Mouse (Mus musculus): ENCODE measurements around the gene Phb.

The Phb gene

GRCm38 (mm10) chr11:95666529-95667149 is at the start of gene Phb:
Gene Phb, plus strand, starts transcription at chr11:95666957.
- peak; percentile 98 for DNase-seq (ENCODE audit: low spot score)

- no peak for DNase-seq (ENCODE audit: low spot score)
Measured at GRCm38 (mm10) chr11:95617785-95618465, 48.8 kb upstream of the Phb start.

- no peak for DNase-seq (ENCODE audit: low spot score)
Measured at GRCm38 (mm10) chr11:95619081-95619480, 47.7 kb upstream of the Phb start.

- DNase-seq (ENCODE audit: low spot score) = no peak
Measured at GRCm38 (mm10) chr11:95619886-95620444, 46.8 kb upstream of the Phb start.

- no peak for DNase-seq (ENCODE audit: low spot score)
Measured at GRCm38 (mm10) chr11:95621010-95621409, 45.7 kb upstream of the Phb start.

- no peak for DNase-seq (ENCODE audit: low spot score)
Measured at GRCm38 (mm10) chr11:95621541-95622130, 45.1 kb upstream of the Phb start.

GRCm38 (mm10) chr11:95622426-95622825 is 44.3 kb upstream of the Phb start:
- DNase-seq (ENCODE audit: low spot score) = no peak

- no peak for DNase-seq (ENCODE audit: low spot score)
Measured at GRCm38 (mm10) chr11:95630558-95630957, 36.2 kb upstream of the Phb start.

- no peak for DNase-seq (ENCODE audit: low spot score)
Measured at GRCm38 (mm10) chr11:95631301-95631700, 35.5 kb upstream of the Phb start.

- no peak for DNase-seq (ENCODE audit: low spot score)
Measured at GRCm38 (mm10) chr11:95632474-95632873, 34.3 kb upstream of the Phb start.

- DNase-seq (ENCODE audit: low spot score) = no peak
Measured at GRCm38 (mm10) chr11:95633512-95634000, 33.2 kb upstream of the Phb start.

- DNase-seq (ENCODE audit: low spot score) = no peak
Measured at GRCm38 (mm10) chr11:95635030-95635429, 31.7 kb upstream of the Phb start.

GRCm38 (mm10) chr11:95640751-95641150 is 26.0 kb upstream of the Phb start:
- DNase-seq (ENCODE audit: low spot score) = no peak

- peak; percentile 92 for DNase-seq (ENCODE audit: low spot score)
Measured at GRCm38 (mm10) chr11:95642534-95643280, 24.1 kb upstream of the Phb start.

GRCm38 (mm10) chr11:95643856-95644255 is 22.9 kb upstream of the Phb start:
- DNase-seq (ENCODE audit: low spot score) = peak; percentile 45

- DNase-seq (ENCODE audit: low spot score) = no peak
Measured at GRCm38 (mm10) chr11:95644381-95644780, 22.4 kb upstream of the Phb start.

- DNase-seq (ENCODE audit: low spot score) = peak; percentile 88
Measured at GRCm38 (mm10) chr11:95645397-95646153, 21.2 kb upstream of the Phb start.

GRCm38 (mm10) chr11:95646154-95646490 is 20.6 kb upstream of the Phb start:
- peak; percentile 34 for DNase-seq (ENCODE audit: low spot score)

- peak; percentile 61 for DNase-seq (ENCODE audit: low spot score)
Measured at GRCm38 (mm10) chr11:95647791-95648190, 19.0 kb upstream of the Phb start.

GRCm38 (mm10) chr11:95648827-95649226 is 17.9 kb upstream of the Phb start:
- peak; percentile 90 for DNase-seq (ENCODE audit: low spot score)

GRCm38 (mm10) chr11:95649560-95649959 is 17.2 kb upstream of the Phb start:
- DNase-seq (ENCODE audit: low spot score) = no peak

GRCm38 (mm10) chr11:95650001-95650400 is 16.8 kb upstream of the Phb start:
- peak; percentile 30 for DNase-seq (ENCODE audit: low spot score)
